Mouse (Mus musculus): ENCODE data around the gene Spen. TPM values are rescaled to one million over a fixed set of nuclear protein-coding genes. Genes with fewer than 3 reads are reported as not detected.
"Not testable (repeated sequence)": the region's sequence is repeated elsewhere in the genome, so short reads cannot be mapped to it uniquely, and the experiment has no call there.

Spen gene
- polyA plus RNA-seq, 1 experiment from 2014 or later: 6.2 TPM

- no peak for TF ChIP-seq CTCF (IDR thresholded peaks at IDR 0.05; ENCODE audit: low read depth)
- Histone ChIP-seq H3K9me3 (replicated peaks; ENCODE audit: low read length) (no peaks in the 10 kb centered on the region), H3K36me3 (ENCODE audit: insufficient read depth, low read length) (no peaks in the 10 kb centered on the region), H3K4me2 (ENCODE audit: low read length) (no peak overlapping the region), H3K27ac (peak overlapping the region; percentile 77), H3K27me3 (ENCODE audit: insufficient read depth, low read length) (no peaks in the 10 kb centered on the region), H3K9ac (ENCODE audit: low read depth, low read length) (no peak overlapping the region), H3K4me3 (replicated peaks; ENCODE audit: low read depth, low read length) (no peak overlapping the region), H3K4me1 (replicated peaks; ENCODE audit: insufficient read depth, low read length) (peaks cover 3% of the 10 kb centered on the region; the same call in 1 of the 2 replicates)
- DNase-seq (ENCODE audit: low spot score): peak; percentile 90
- WGBS: 52% methylated on average over 11 of the region's 11 CpGs
- peak; percentile 27 for ATAC-seq (replicated peaks; ENCODE audit: low FRiP score, low read depth)
These were observed 23.9 kb upstream of the Spen start for GRCm38 (mm10) chr4:141562281-141562680.

GRCm38 (mm10) chr4:141561331-141561919 is 23.0 kb upstream of the Spen start:
- not testable (repeated sequence) for H3K9me3 ChIP-seq (replicated peaks; ENCODE audit: low read length); H3K36me3 ChIP-seq (ENCODE audit: insufficient read depth, low read length); H3K4me3 ChIP-seq (replicated peaks; ENCODE audit: low read depth, low read length); ATAC-seq (replicated peaks; ENCODE audit: low FRiP score, low read depth); H3K4me2 ChIP-seq (ENCODE audit: low read length); H3K4me1 ChIP-seq (replicated peaks; ENCODE audit: insufficient read depth, low read length); H3K9ac ChIP-seq (ENCODE audit: low read depth, low read length); DNase-seq (ENCODE audit: low spot score); H3K27me3 ChIP-seq (ENCODE audit: insufficient read depth, low read length)
- H3K27ac ChIP-seq: peak overlapping the region; percentile 77; the same call in 1 of the 2 replicates
- WGBS: 79% methylated on average over 5 of the region's 5 CpGs
- TF ChIP-seq CTCF (IDR thresholded peaks at IDR 0.05; ENCODE audit: low read depth): 0 out of 2 replicates have a peak, but pooled peaks have one; percentile 24

- DNase-seq (ENCODE audit: low spot score): peak; percentile 88
- H3K4me1 ChIP-seq (replicated peaks; ENCODE audit: insufficient read depth, low read length): peaks cover 3% of the 10 kb centered on the region; the same call in 1 of the 2 replicates
- H3K4me2 ChIP-seq (ENCODE audit: low read length): peak overlapping the region; percentile 81
- TF ChIP-seq CTCF (IDR thresholded peaks at IDR 0.05; ENCODE audit: low read depth): peak; percentile 93
- WGBS: 1% methylated on average over 9 of the region's 9 CpGs
- H3K9ac ChIP-seq (ENCODE audit: low read depth, low read length): peak overlapping the region; percentile 58
- no peaks in the 10 kb centered on the region for H3K36me3 ChIP-seq (ENCODE audit: insufficient read depth, low read length)
- peak; percentile 54 for ATAC-seq (replicated peaks; ENCODE audit: low FRiP score, low read depth)
- H3K27me3 ChIP-seq (ENCODE audit: insufficient read depth, low read length): no peaks in the 10 kb centered on the region
- H3K9me3 ChIP-seq (replicated peaks; ENCODE audit: low read length): no peaks in the 10 kb centered on the region
- peak overlapping the region; percentile 35 for H3K4me3 ChIP-seq (replicated peaks; ENCODE audit: low read depth, low read length)
- H3K27ac ChIP-seq: peak overlapping the region; percentile 94
These were observed 21.5 kb upstream of the Spen start for GRCm38 (mm10) chr4:141559898-141560263.

GRCm38 (mm10) chr4:141559131-141559897 is 20.9 kb upstream of the Spen start:
- under 1% methylated on average over 30 of the region's 30 CpGs for WGBS
- ATAC-seq (replicated peaks; ENCODE audit: low FRiP score, low read depth) (peak; percentile 75), DNase-seq (ENCODE audit: low spot score) (peak; percentile 89)
- Histone ChIP-seq H3K27me3 (ENCODE audit: insufficient read depth, low read length) (no peaks in the 10 kb centered on the region), H3K9ac (ENCODE audit: low read depth, low read length) (peak overlapping the region; percentile 58), H3K36me3 (ENCODE audit: insufficient read depth, low read length) (no peaks in the 10 kb centered on the region), H3K4me2 (ENCODE audit: low read length) (peak overlapping the region; percentile 81), H3K4me3 (replicated peaks; ENCODE audit: low read depth, low read length) (peak overlapping the region; percentile 35), H3K4me1 (replicated peaks; ENCODE audit: insufficient read depth, low read length) (peaks cover 3% of the 10 kb centered on the region; the same call in 1 of the 2 replicates), H3K27ac (peak overlapping the region; percentile 94), H3K9me3 (replicated peaks; ENCODE audit: low read length) (no peaks in the 10 kb centered on the region)
- no peak for TF ChIP-seq CTCF (IDR thresholded peaks at IDR 0.05; ENCODE audit: low read depth)

- ATAC-seq (replicated peaks; ENCODE audit: low FRiP score, low read depth) (no peak), DNase-seq (ENCODE audit: low spot score) (no peak)
- Histone ChIP-seq H3K4me1 (replicated peaks; ENCODE audit: insufficient read depth, low read length) (peaks cover 3% of the 10 kb centered on the region; the same call in 1 of the 2 replicates), H3K9ac (ENCODE audit: low read depth, low read length) (peak overlapping the region; percentile 31; the same call in 1 of the 2 replicates), H3K36me3 (ENCODE audit: insufficient read depth, low read length) (no peaks in the 10 kb centered on the region), H3K9me3 (replicated peaks; ENCODE audit: low read length) (no peaks in the 10 kb centered on the region), H3K27me3 (ENCODE audit: insufficient read depth, low read length) (no peaks in the 10 kb centered on the region), H3K4me2 (ENCODE audit: low read length) (peak overlapping the region; percentile 81), H3K4me3 (replicated peaks; ENCODE audit: low read depth, low read length) (0 out of 2 replicates have a peak overlapping the region, but pooled peaks have one; percentile 35), H3K27ac (peak overlapping the region; percentile 94)
- TF ChIP-seq CTCF (IDR thresholded peaks at IDR 0.05; ENCODE audit: low read depth): no peak
- WGBS: 17% methylated on average over 16 of the region's 16 CpGs
These were observed 20.3 kb upstream of the Spen start for GRCm38 (mm10) chr4:141558658-141559057.

- not testable (repeated sequence) for ATAC-seq (replicated peaks; ENCODE audit: low FRiP score, low read depth); DNase-seq (ENCODE audit: low spot score); H3K9ac ChIP-seq (ENCODE audit: low read depth, low read length); H3K27ac ChIP-seq; H3K27me3 ChIP-seq (ENCODE audit: insufficient read depth, low read length); H3K4me3 ChIP-seq (replicated peaks; ENCODE audit: low read depth, low read length); H3K4me1 ChIP-seq (replicated peaks; ENCODE audit: insufficient read depth, low read length); H3K9me3 ChIP-seq (replicated peaks; ENCODE audit: low read length); H3K36me3 ChIP-seq (ENCODE audit: insufficient read depth, low read length); H3K4me2 ChIP-seq (ENCODE audit: low read length)
- WGBS: 94% methylated on average over 5 of the region's 6 CpGs
These were observed 17.8 kb upstream of the Spen start for GRCm38 (mm10) chr4:141556163-141556562.

- not testable (repeated sequence) for H3K4me1 ChIP-seq (replicated peaks; ENCODE audit: insufficient read depth, low read length); H3K4me3 ChIP-seq (replicated peaks; ENCODE audit: low read depth, low read length); H3K4me2 ChIP-seq (ENCODE audit: low read length); ATAC-seq (replicated peaks; ENCODE audit: low FRiP score, low read depth); DNase-seq (ENCODE audit: low spot score); H3K9me3 ChIP-seq (replicated peaks; ENCODE audit: low read length); H3K36me3 ChIP-seq (ENCODE audit: insufficient read depth, low read length); H3K27ac ChIP-seq; H3K27me3 ChIP-seq (ENCODE audit: insufficient read depth, low read length); H3K9ac ChIP-seq (ENCODE audit: low read depth, low read length)
- WGBS: 85% methylated on average over 6 of the region's 9 CpGs
These were observed 16.0 kb upstream of the Spen start for GRCm38 (mm10) chr4:141554255-141554865.
